Mouse (Mus musculus) limb, embryonic 14.5 days (tissue): Measurements from ENCODE around the gene Max. TPM values are rescaled to one million over a fixed set of nuclear protein-coding genes. Genes with fewer than 3 reads are reported as not detected.

Source experiments
- ATAC-seq: fragments of 200-750 bp; cut with Nextera tagmentation; 2 replicates; pipeline ENCODE4 v1.8.0; 2017; ENCODE audit warnings: low read depth, moderate number of reproducible peaks, moderate TSS enrichment; ENCODE audit not compliant: low FRiP score
- DNase-seq: peaks from one replicate; pipeline ENCODE4 v3.0.0-alpha.2; 2015; ENCODE audit warnings: low spot score
- H3K27ac ChIP-seq: fragments of 300-500 bp; sonication (generic); replicated peaks from 2 replicates; pipeline ENCODE4 v1.5.1; 2014; ENCODE audit warnings: low read depth, mild to moderate bottlenecking, low read length, moderate library complexity, mixed read lengths
- H3K27me3 ChIP-seq: fragments of 300-500 bp; sonication (generic); 2 replicates; pipeline ENCODE4 v1.6.1; 2014; ENCODE audit warnings: low read length, mixed read lengths; ENCODE audit not compliant: control insufficient read depth, insufficient read depth
- H3K36me3 ChIP-seq: fragments of 300-500 bp; sonication (generic); 2 replicates; pipeline ENCODE4 v1.6.1; 2014; ENCODE audit warnings: mild to moderate bottlenecking, low read length, moderate library complexity, mixed read lengths; ENCODE audit not compliant: control insufficient read depth, insufficient read depth
- H3K4me1 ChIP-seq: fragments of 300-500 bp; sonication (generic); 2 replicates; pipeline ENCODE4 v1.6.1; 2014; ENCODE audit warnings: antibody characterized with exemption, low read length, mixed read lengths; ENCODE audit not compliant: control insufficient read depth, insufficient read depth
- H3K4me2 ChIP-seq: fragments of 300-500 bp; sonication (generic); replicated peaks from 2 replicates; pipeline ENCODE4 v1.6.1; 2014; ENCODE audit warnings: low read depth, mild to moderate bottlenecking, low read length, moderate library complexity; ENCODE audit not compliant: severe bottlenecking
- H3K4me3 ChIP-seq: fragments of 300-500 bp; sonication (generic); replicated peaks from 2 replicates; pipeline ENCODE4 v1.5.1; 2014; ENCODE audit warnings: low read length
- H3K9ac ChIP-seq: fragments of 300-500 bp; sonication (generic); 2 replicates; pipeline ENCODE4 v1.6.1; 2014; ENCODE audit warnings: mild to moderate bottlenecking, low read depth, low read length, moderate library complexity; ENCODE audit not compliant: severe bottlenecking
- H3K9me3 ChIP-seq: fragments of 300-500 bp; sonication (generic); 2 replicates; pipeline ENCODE4 v1.6.1; 2016; ENCODE audit warnings: low read length; ENCODE audit not compliant: control insufficient read depth
- POLR2A ChIP-seq: fragments of 200-500 bp; IDR thresholded peaks from 2 replicates; pipeline ENCODE4 v1.8.0; 2012; ENCODE audit warnings: inconsistent platforms, mild to moderate bottlenecking, moderate library complexity, borderline replicate concordance; ENCODE audit not compliant: insufficient read depth, insufficient read length; ENCODE audit errors: extremely low read depth
- WGBS: fragments of 180-500 bp; shearing (Covaris S2); extraction: QIAGEN DNeasy Blood & Tissue Kit; methylation state at CpG from one replicate; pipeline ENCODE4 v1.1.7; 2014; 5-methylcytosine and 5-hydroxymethylcytosine counted together
- polyA plus RNA-seq, 2 experiments: library from polyadenylated mRNA; depleted of rRNA in 1 of 2; stranded (reverse) in 1 of 2; unstranded in 1 of 2; fragments of >200 nt; fragmentation: Nextera tagmentation in 1 of 2; extraction: Ambion mirVana in 1 of 2; gene quantifications; 2 replicates each; pipeline versions ENCODE4 v1.2.1 to v1.2.3; 2012 to 2014

Max gene
- polyA plus RNA-seq, 2 experiments = 36.2 to 54.8 TPM

DNA sequence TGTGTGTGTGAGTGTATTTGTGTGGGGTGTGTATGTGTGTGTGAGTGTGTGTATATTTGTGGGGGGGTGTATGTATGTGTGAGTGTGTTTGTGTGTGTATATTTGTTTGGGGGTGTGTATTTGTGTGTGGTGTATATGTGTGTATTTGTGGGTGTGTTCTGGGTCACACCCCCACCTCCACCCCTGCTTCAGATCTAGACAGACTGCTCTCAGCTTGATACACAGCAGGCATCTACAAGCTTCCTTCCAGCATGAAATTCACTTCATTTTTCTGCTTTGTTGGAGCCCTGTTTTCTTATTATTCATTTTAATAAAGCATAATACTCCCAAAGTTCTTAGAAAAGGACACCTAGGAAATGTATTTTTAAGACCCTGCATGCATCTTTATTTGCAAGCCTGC is 63.9 kb downstream of the Max start:
- ATAC-seq (no peak), DNase-seq (no peak)
- Histone ChIP-seq H3K4me1 (peaks cover 15% of the 10 kb centered on the region), H3K27me3 (no peaks in the 10 kb centered on the region), H3K36me3 (peaks cover 11% of the 10 kb centered on the region), H3K4me3 (no peak overlapping the region), H3K9me3 (no peaks in the 10 kb centered on the region), H3K27ac (no peak overlapping the region), H3K4me2 (no peak overlapping the region), H3K9ac (no peak overlapping the region)
- TF ChIP-seq POLR2A = no peak

DNA sequence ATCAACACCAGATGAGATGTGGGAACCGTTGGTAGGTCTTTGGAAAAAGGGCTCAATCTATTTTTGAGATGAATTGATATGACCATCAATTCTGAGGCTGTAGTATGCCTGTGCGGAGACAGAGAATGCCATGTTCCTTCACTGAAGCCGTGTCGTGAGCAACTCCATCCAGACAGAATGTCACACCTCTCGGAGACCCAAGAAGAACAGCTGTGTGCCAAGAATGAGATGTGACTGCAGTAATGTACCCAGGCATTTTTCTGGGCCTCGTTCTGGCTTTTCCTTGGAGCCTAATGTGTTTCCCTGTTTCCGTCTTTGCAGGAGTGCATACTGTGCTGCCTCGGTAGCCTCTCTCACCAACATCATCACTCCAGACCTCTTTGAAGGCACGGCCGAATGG is 65.0 kb downstream of the Max start:
- Histone ChIP-seq H3K9ac (no peak overlapping the region), H3K27ac (no peak overlapping the region; the same call in 1 of the 2 replicates), H3K27me3 (no peaks in the 10 kb centered on the region), H3K4me1 (peaks cover 15% of the 10 kb centered on the region), H3K4me3 (no peak overlapping the region), H3K36me3 (peaks cover 15% of the 10 kb centered on the region), H3K4me2 (no peak overlapping the region), H3K9me3 (no peaks in the 10 kb centered on the region)
- 55% methylated on average over 10 of the region's 10 CpGs for WGBS
- ATAC-seq = no peak; the same call in 1 of the 2 replicates
- TF ChIP-seq POLR2A = no peak
- no peak for DNase-seq

DNA sequence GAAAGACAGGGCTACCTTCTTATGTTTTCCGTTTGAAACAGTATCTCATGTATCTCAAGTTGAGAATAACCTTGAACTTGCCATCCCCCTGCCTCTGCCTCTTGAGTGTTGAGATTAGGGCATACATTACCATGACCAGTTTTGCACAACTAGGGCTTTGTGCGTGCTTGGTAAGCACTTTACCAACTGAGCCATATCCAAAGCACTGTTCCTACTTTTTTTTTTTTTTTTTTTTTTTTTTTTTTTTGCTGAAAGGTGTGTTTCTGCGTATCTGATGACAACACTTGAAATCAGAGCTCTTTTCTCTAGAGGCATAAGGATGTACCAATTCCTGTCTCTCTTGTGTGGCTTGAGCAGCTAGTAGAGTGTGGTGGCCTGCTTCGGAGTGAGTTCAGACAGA is 65.4 kb downstream of the Max start:
- Histone ChIP-seq H3K9ac (no peak overlapping the region), H3K27me3 (no peaks in the 10 kb centered on the region), H3K4me1 (peaks cover 15% of the 10 kb centered on the region), H3K4me3 (no peak overlapping the region), H3K4me2 (no peak overlapping the region), H3K27ac (no peak overlapping the region; the same call in 1 of the 2 replicates), H3K36me3 (peaks cover 19% of the 10 kb centered on the region), H3K9me3 (no peaks in the 10 kb centered on the region)
- DNase-seq (no peak), ATAC-seq (no peak)
- TF ChIP-seq POLR2A = no peak
- 89% methylated on average over 4 of the region's 4 CpGs for WGBS

DNA sequence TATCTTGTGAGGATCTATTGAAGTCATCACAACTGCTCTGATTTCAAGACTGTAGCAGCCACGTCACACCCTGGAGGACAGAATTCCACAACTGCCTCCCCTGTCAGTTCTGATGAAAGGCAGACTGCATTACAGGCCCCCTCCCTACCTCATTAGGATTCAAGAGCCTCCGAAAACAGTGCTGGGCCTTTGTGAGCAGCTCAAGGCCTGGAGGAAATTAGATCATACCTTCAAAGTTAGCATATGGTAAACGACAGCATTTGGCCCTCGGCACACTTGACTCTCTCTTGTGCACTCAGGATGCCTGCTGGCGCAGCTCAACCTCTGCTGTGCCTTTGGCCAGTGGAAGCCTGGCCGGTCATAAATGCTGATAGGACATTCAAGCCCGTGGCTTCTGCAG is 66.2 kb downstream of the Max start:
- TF ChIP-seq POLR2A = no peak
- Histone ChIP-seq H3K4me3 (no peak overlapping the region), H3K9ac (no peak overlapping the region), H3K27ac (0 out of 2 replicates have a peak overlapping the region, but pooled peaks have one; percentile 33), H3K9me3 (no peaks in the 10 kb centered on the region), H3K27me3 (no peaks in the 10 kb centered on the region), H3K4me2 (no peak overlapping the region), H3K4me1 (peaks cover 15% of the 10 kb centered on the region), H3K36me3 (peaks cover 20% of the 10 kb centered on the region)
- no peak; the same call in 1 of the 2 replicates for ATAC-seq
- WGBS = 25% methylated on average over 7 of the region's 7 CpGs
- DNase-seq = peak; percentile 28

DNA sequence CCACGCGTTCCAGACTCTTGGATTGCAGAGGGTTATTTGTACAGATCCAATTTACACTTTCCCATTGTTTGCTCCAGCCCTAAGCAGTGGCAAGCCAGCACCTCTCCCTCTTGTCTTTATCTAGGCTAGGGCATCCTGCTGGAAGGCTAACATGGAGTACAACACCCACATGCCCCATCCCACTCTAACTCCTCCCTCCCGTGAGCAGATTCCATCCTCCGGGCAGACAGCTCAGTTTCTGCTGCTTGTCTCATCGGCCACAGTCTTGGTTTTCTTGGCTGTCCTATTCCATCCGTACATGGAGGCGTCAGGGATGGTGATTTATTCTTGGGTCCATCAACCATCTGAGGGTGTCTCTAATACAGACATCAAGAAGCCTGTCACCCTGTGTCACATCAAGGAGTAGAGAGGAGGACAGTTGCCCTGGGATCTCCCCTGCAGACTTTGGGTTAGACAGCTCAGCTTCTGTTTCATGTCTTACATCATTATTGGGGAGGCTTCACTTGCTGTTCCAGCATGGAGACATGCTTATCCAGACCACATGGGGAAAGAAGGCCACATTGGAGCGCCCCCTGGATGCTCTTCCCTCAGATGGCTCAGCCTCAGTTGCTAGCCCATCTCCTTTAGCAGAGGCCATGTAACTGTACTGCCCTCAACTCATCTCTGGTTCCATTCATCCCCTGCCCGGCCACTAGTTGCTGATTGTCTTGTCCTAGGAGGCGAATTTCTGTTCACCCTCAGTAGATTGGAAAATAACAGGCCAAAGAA is 67.0 kb downstream of the Max start:
- 75% methylated on average over 10 of the region's 10 CpGs for WGBS
- Histone ChIP-seq H3K27ac (no peak overlapping the region), H3K36me3 (peaks cover 15% of the 10 kb centered on the region), H3K4me1 (peaks cover 15% of the 10 kb centered on the region), H3K4me3 (no peak overlapping the region), H3K27me3 (no peaks in the 10 kb centered on the region), H3K9me3 (no peaks in the 10 kb centered on the region), H3K4me2 (no peak overlapping the region), H3K9ac (no peak overlapping the region)
- ATAC-seq = no peak
- no peak for TF ChIP-seq POLR2A
- no peak for DNase-seq
